Mouse (Mus musculus): ENCODE data around the gene Gse1.

- TF ChIP-seq CTCF (IDR thresholded peaks at IDR 0.05; ENCODE audit: extremely low read depth, insufficient read length, insufficient replicate concordance, low read depth, low read length) (no peak), POLR2A (IDR thresholded peaks at IDR 0.05; ENCODE audit: low read depth, low read length) (no peak)
Observed at GRCm38 (mm10) chr8:120290614-120291013, 62.4 kb downstream of the Gse1 start.
